Mouse (Mus musculus) thymus, adult 2 months (tissue): ENCODE results near the gene Nmur2. TPM values are rescaled to one million over a fixed set of nuclear protein-coding genes. Genes with fewer than 3 reads are reported as not detected.

Experiments used
- DNase-seq: peaks from one replicate; pipeline ENCODE4 v3.0.0; 2021
- H3K27ac ChIP-seq: fragments of 200-500 bp; 2 replicates; pipeline ENCODE4 v1.5.1; 2012; ENCODE audit warnings: low read length, control low read depth; ENCODE audit not compliant: control insufficient read depth, insufficient read depth
- H3K27me3 ChIP-seq: fragments of 200-500 bp; 2 replicates; pipeline ENCODE4 v1.6.1; 2012; ENCODE audit warnings: mild to moderate bottlenecking, low read length, moderate library complexity, mixed read lengths; ENCODE audit not compliant: control insufficient read depth, insufficient read depth
- H3K36me3 ChIP-seq: fragments of 200-500 bp; 2 replicates; pipeline ENCODE4 v1.6.1; 2012; ENCODE audit warnings: mild to moderate bottlenecking, low read length, moderate library complexity; ENCODE audit not compliant: control insufficient read depth, insufficient read depth
- H3K4me1 ChIP-seq: fragments of 200-500 bp; replicated peaks from 2 replicates; pipeline ENCODE4 v1.6.1; 2012; ENCODE audit warnings: low read length; ENCODE audit not compliant: control insufficient read depth, insufficient read depth
- H3K4me3 ChIP-seq: fragments of 200-500 bp; 2 replicates; pipeline ENCODE4 v1.5.1; 2012; ENCODE audit warnings: mild to moderate bottlenecking, low read length, control low read depth, moderate library complexity; ENCODE audit not compliant: control insufficient read depth, insufficient read depth
- CTCF ChIP-seq: fragments of 200-500 bp; IDR thresholded peaks from 2 replicates; pipeline ENCODE4 v1.5.1; 2012; ENCODE audit warnings: mild to moderate bottlenecking, control low read depth, low read length, moderate library complexity, borderline replicate concordance; ENCODE audit not compliant: control insufficient read depth, poor library complexity, insufficient read depth; ENCODE audit errors: extremely low read depth
- POLR2A ChIP-seq: fragments of 200-500 bp; IDR thresholded peaks from 2 replicates; pipeline ENCODE4 v1.6.1; 2012; ENCODE audit warnings: mild to moderate bottlenecking, low read length, control low read depth, moderate library complexity; ENCODE audit not compliant: control insufficient read depth, poor library complexity, insufficient read depth; ENCODE audit errors: extremely low read depth
- WGBS: fragments of 180-500 bp; shearing (Covaris S2); methylation state at CpG from one replicate; pipeline ENCODE4 v1.1.7; 2018; 5-methylcytosine and 5-hydroxymethylcytosine counted together
- polyA plus RNA-seq: library from polyadenylated mRNA; depleted of rRNA; stranded (reverse); fragments of >200 nt; gene quantifications from 2 replicates; pipeline ENCODE4 v1.2.3, GENCODE M21; 2012

The Nmur2 gene
- polyA plus RNA-seq, 1 experiment: 0.11 TPM

DNA sequence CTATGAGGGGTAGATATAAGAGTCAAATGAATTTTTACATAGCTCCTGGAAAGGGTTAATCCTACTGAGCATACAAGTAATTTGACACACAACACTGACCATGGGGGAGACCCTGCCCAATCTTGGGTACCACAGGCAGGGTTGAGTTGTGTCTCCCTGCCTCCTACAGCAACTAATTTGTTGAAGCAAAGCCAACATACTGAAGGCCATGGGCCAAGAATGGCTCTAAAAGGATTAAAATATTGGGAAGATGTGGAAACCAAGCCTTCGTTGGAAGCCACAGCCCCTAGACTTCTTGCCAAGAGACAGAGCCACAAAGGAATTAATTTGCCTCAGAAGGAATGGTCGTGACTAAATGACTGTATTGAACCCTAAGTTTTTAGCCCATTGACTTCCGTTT, 48.7 kb downstream of the Nmur2 start:
- WGBS: 71% methylated on average over 3 of the region's 3 CpGs
- no peak overlapping the region for H3K27ac ChIP-seq
- TF ChIP-seq CTCF: no peak
- TF ChIP-seq POLR2A: no peak
- H3K4me3 ChIP-seq: no peak overlapping the region
- DNase-seq: no peak
- no peaks in the 10 kb centered on the region for H3K4me1 ChIP-seq
- H3K27me3 ChIP-seq: no peaks in the 10 kb centered on the region
- H3K36me3 ChIP-seq: no peaks in the 10 kb centered on the region

DNA sequence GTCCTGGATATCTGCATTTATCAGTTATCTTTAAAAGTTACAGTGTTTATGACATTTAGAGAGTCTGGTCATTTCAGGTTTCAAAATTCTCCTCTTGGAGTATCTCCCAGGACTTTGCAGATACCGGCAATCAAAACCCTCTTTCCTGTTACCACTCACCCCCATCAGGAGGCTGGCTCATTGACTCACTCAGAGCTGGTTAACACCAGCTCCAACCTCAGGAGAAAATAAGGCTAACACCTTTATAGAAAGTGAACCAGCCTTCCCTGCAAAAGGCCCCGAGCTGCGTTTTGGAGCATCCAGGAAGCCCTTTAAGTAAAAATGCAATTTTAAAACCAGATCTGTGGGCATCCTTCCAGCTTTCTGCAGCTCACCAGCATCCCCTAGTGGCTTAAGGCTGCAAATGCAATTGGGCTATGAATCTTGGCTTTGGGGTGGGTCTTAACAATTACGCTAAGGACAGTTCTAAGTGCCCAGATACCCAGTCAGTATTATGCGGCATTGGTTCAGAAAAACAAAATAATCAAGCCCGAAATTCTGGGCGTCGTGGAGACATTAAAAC, 49.2 kb downstream of the Nmur2 start:
- DNase-seq: peak; percentile 3
- 12% methylated on average over 8 of the region's 8 CpGs for WGBS
- Histone ChIP-seq H3K4me3 (no peak overlapping the region), H3K27ac (no peak overlapping the region), H3K36me3 (no peaks in the 10 kb centered on the region), H3K27me3 (no peaks in the 10 kb centered on the region), H3K4me1 (no peaks in the 10 kb centered on the region)
- TF ChIP-seq CTCF: no peak

DNA sequence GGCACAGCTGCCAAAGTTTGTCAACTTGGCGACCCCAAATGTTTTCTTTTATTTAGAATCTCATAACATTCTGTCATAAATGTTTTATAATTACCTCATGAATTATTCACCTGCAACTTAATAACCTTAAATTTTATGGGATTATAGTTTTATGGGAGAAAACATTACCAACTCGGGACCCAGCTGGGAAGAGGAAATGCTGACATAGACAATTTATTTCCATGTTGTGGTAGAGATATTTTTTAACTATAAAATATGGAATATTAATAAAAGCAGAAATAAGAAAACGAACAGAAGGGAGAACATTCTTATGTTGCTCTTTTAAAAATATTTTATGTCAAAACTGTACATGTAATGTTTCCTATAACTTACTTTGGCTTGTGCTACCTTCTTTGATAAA, 56.2 kb downstream of the Nmur2 start:
- DNase-seq: no peak
- TF ChIP-seq CTCF: no peak
- TF ChIP-seq POLR2A: no peak
- H3K4me1 ChIP-seq: no peaks in the 10 kb centered on the region
- 76% methylated on average over 3 of the region's 3 CpGs for WGBS
- no peak overlapping the region for H3K27ac ChIP-seq
- H3K27me3 ChIP-seq: no peaks in the 10 kb centered on the region
- no peak overlapping the region for H3K4me3 ChIP-seq
- H3K36me3 ChIP-seq: no peaks in the 10 kb centered on the region

DNA sequence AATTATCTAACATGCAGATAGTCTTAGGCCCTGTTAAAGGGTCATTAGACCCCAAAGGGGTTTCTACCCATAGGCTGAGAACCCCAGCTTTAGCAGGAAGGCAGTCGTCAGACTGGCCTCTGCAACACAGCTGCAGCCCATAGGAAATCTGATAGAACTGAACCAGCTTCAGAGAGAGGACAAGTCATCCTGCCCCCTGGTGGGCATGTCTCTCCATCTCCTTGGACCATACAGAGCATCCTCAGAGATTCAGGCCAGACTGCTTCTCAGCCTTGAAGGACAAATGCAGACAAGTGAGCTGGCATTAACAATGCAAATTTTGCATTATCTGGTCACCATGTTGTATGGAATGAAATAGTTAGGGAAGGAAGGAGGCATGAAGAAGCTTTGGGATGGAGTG, 59.2 kb downstream of the Nmur2 start:
- 37% methylated on average over 1 of the region's 1 CpGs for WGBS
- H3K27me3 ChIP-seq: no peaks in the 10 kb centered on the region
- H3K4me1 ChIP-seq: no peaks in the 10 kb centered on the region
- H3K27ac ChIP-seq: no peak overlapping the region
- no peak for TF ChIP-seq CTCF
- TF ChIP-seq POLR2A: no peak
- H3K4me3 ChIP-seq: no peak overlapping the region
- H3K36me3 ChIP-seq: no peaks in the 10 kb centered on the region
- no peak for DNase-seq

DNA sequence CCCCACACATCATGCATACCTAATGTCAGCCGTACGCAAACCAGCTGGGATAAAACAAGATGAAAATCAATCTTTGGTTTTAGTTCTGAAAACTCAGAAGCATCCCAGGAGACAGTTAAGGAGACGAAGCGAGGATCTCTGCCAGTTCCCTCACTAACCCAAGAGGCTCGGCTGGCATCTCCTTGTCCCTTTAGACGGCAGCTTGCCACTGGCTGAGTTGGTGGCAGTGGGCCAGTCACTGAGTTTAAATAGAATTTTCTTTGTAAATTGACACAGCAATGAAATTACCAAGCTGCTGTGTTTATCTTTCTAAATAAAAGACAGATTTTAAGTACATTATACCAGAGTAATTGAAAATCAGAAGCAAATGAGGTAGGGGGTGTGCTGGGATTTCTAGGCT, 62.7 kb downstream of the Nmur2 start:
- no peak for DNase-seq
- Histone ChIP-seq H3K4me1 (no peaks in the 10 kb centered on the region), H3K4me3 (no peak overlapping the region), H3K36me3 (no peaks in the 10 kb centered on the region), H3K27me3 (no peaks in the 10 kb centered on the region), H3K27ac (no peak overlapping the region)
- WGBS: 86% methylated on average over 6 of the region's 6 CpGs
- TF ChIP-seq CTCF (no peak), POLR2A (no peak)
